ENCODE assay signal across 12 mouse cellular contexts in genomic region chr1:22620827-22621226, GRCm38 (mm10).
"Had no signal": no experiment of that assay in that cellular context is flagged by ENCODE, and none has a peak within 500 bp of the region (broad histone marks: within the 10 kb centered on the region; RNA-seq: fewer than 3 reads in every experiment).

No protein-coding gene starts in this region.

- ATAC-seq: lung, postnatal 0 days; midbrain, embryonic 13.5 days had no signal

- H3K27ac ChIP-seq: limb, embryonic 12.5 days; midbrain, embryonic 13.5 days; stomach, embryonic 15.5 days had no signal

- H3K9me3 ChIP-seq: limb, embryonic 12.5 days; midbrain, embryonic 13.5 days; stomach, embryonic 15.5 days had no signal

- H3K36me3 ChIP-seq: limb, embryonic 12.5 days; midbrain, embryonic 13.5 days; stomach, embryonic 15.5 days had no signal

- H3K4me3 ChIP-seq: limb, embryonic 12.5 days; midbrain, embryonic 13.5 days; stomach, embryonic 15.5 days had no signal

- DNase-seq: kidney, adult 8-10 months; kidney, postnatal 36 days; layer of hippocampus, adult 9-11 months; layer of hippocampus, postnatal 36 days; lung, adult 2 months; lung, postnatal 36 days; right cerebral cortex, postnatal 14 days; thymus, postnatal 4 days had no signal

- H3K4me1 ChIP-seq: limb, embryonic 12.5 days; stomach, embryonic 15.5 days had no signal

- H3K27me3 ChIP-seq: limb, embryonic 12.5 days; midbrain, embryonic 13.5 days; stomach, embryonic 15.5 days had no signal

- H3K4me2 ChIP-seq: limb, embryonic 12.5 days; midbrain, embryonic 13.5 days; stomach, embryonic 15.5 days had no signal

- H3K9ac ChIP-seq: limb, embryonic 12.5 days; midbrain, embryonic 13.5 days; stomach, embryonic 15.5 days had no signal
